Mouse (Mus musculus): Measurements from ENCODE around the gene Tenm3. TPM values are rescaled to one million over a fixed set of nuclear protein-coding genes. Genes with fewer than 3 reads are reported as not detected.

Tenm3 gene
- polyA plus RNA-seq, 2 experiments from 2014 or later: 0.22 TPM; not detected in 1

- no peak for ATAC-seq
Measured at GRCm38 (mm10) chr8:48439491-48439890, 404.3 kb downstream of the Tenm3 start.

- no peak for ATAC-seq
Measured at GRCm38 (mm10) chr8:48437523-48438207, 406.1 kb downstream of the Tenm3 start.

GRCm38 (mm10) chr8:48425101-48425500, 418.6 kb downstream of the Tenm3 start:
- no peak for ATAC-seq

- ATAC-seq: no peak
Measured at GRCm38 (mm10) chr8:48417714-48418113, 426.0 kb downstream of the Tenm3 start.

GRCm38 (mm10) chr8:48410916-48411315, 432.8 kb downstream of the Tenm3 start:
- ATAC-seq: no peak

- ATAC-seq: no peak
Measured at GRCm38 (mm10) chr8:48400572-48400972, 443.2 kb downstream of the Tenm3 start.

GRCm38 (mm10) chr8:48385833-48386232, 457.9 kb downstream of the Tenm3 start:
- no peak for ATAC-seq

GRCm38 (mm10) chr8:48380035-48380434, 463.7 kb downstream of the Tenm3 start:
- no peak for ATAC-seq

GRCm38 (mm10) chr8:48376774-48377173, 467.0 kb downstream of the Tenm3 start:
- ATAC-seq: no peak

- ATAC-seq: no peak
Measured at GRCm38 (mm10) chr8:48375183-48375582, 468.6 kb downstream of the Tenm3 start.

GRCm38 (mm10) chr8:48373404-48373803, 470.3 kb downstream of the Tenm3 start:
- ATAC-seq: no peak

GRCm38 (mm10) chr8:48367164-48367563, 476.6 kb downstream of the Tenm3 start:
- ATAC-seq: no peak

- no peak for ATAC-seq
Measured at GRCm38 (mm10) chr8:48356849-48357248, 486.9 kb downstream of the Tenm3 start.

- ATAC-seq: no peak
Measured at GRCm38 (mm10) chr8:48353458-48353857, 490.3 kb downstream of the Tenm3 start.

- no peak for ATAC-seq
Measured at GRCm38 (mm10) chr8:48348901-48349300, 494.9 kb downstream of the Tenm3 start.

GRCm38 (mm10) chr8:48348386-48348785, 495.4 kb downstream of the Tenm3 start:
- ATAC-seq: no peak

GRCm38 (mm10) chr8:48343067-48343420, 500.7 kb downstream of the Tenm3 start:
- ATAC-seq: no peak

- ATAC-seq: no peak
Measured at GRCm38 (mm10) chr8:48342321-48343066, 501.3 kb downstream of the Tenm3 start.

- no peak for ATAC-seq
Measured at GRCm38 (mm10) chr8:48341692-48342091, 502.1 kb downstream of the Tenm3 start.

GRCm38 (mm10) chr8:48341276-48341675, 502.5 kb downstream of the Tenm3 start:
- ATAC-seq: no peak

GRCm38 (mm10) chr8:48322655-48323265, 521.0 kb downstream of the Tenm3 start:
- ATAC-seq: no peak

GRCm38 (mm10) chr8:48322240-48322639, 521.5 kb downstream of the Tenm3 start:
- no peak for ATAC-seq

GRCm38 (mm10) chr8:48319674-48320073, 524.1 kb downstream of the Tenm3 start:
- ATAC-seq: no peak

- ATAC-seq: no peak
Measured at GRCm38 (mm10) chr8:48317498-48317897, 526.3 kb downstream of the Tenm3 start.

Data from CD4-positive, CD25-positive, alpha-beta regulatory T cell, adult 4 months (primary cell).